Mouse (Mus musculus) limb, embryonic 13.5 days (tissue): ENCODE measurements around the gene Cst9. TPM values are rescaled to one million over a fixed set of nuclear protein-coding genes. Genes with fewer than 3 reads are reported as not detected.

ENCODE experiments used
- ATAC-seq: fragments of 200-750 bp; cut with Nextera tagmentation; 2 replicates; pipeline ENCODE4 v1.8.0; 2017; ENCODE audit warnings: low read depth, moderate number of reproducible peaks, moderate TSS enrichment; ENCODE audit not compliant: low FRiP score
- H3K27ac ChIP-seq: fragments of 300-500 bp; sonication (generic); 2 replicates; pipeline ENCODE4 v1.5.1; 2015; ENCODE audit warnings: inconsistent platforms, mild to moderate bottlenecking, moderate library complexity
- H3K27me3 ChIP-seq: fragments of 300-500 bp; sonication (generic); 2 replicates; pipeline ENCODE4 v1.6.1; 2015; ENCODE audit warnings: mild to moderate bottlenecking, inconsistent platforms
- H3K36me3 ChIP-seq: fragments of 300-500 bp; sonication (generic); 2 replicates; pipeline ENCODE4 v1.6.1; 2015; ENCODE audit warnings: inconsistent platforms, mild to moderate bottlenecking, moderate library complexity
- H3K4me1 ChIP-seq: fragments of 300-500 bp; sonication (generic); 2 replicates; pipeline ENCODE4 v1.6.1; 2015; ENCODE audit warnings: inconsistent platforms
- H3K4me2 ChIP-seq: fragments of 300-500 bp; sonication (generic); replicated peaks from 2 replicates; pipeline ENCODE4 v1.6.1; 2015; ENCODE audit warnings: inconsistent platforms, mild to moderate bottlenecking, moderate library complexity
- H3K4me3 ChIP-seq: fragments of 300-500 bp; sonication (generic); 2 replicates; pipeline ENCODE4 v1.5.1; 2015; ENCODE audit warnings: moderate library complexity, mild to moderate bottlenecking, inconsistent platforms
- H3K9ac ChIP-seq: fragments of 300-500 bp; sonication (generic); 2 replicates; pipeline ENCODE4 v1.6.1; 2015; ENCODE audit warnings: mild to moderate bottlenecking, inconsistent platforms
- H3K9me3 ChIP-seq: fragments of 300-500 bp; sonication (generic); 2 replicates; pipeline ENCODE4 v1.6.1; 2016; ENCODE audit warnings: inconsistent platforms
- whole genome bisulfite sequencing: fragments of 180-500 bp; shearing (Covaris S2); methylation state at CpG from one replicate; pipeline ENCODE4 v1.1.7; 2015; 5-methylcytosine and 5-hydroxymethylcytosine counted together
- polyA plus RNA-seq: library from polyadenylated mRNA; unstranded; fragments of >200 nt; fragmentation: Nextera tagmentation; extraction: Ambion mirVana; gene quantifications from 2 replicates; pipeline ENCODE4 v1.2.1, GENCODE M21; 2015

Gene Cst9
- not detected in 2 replicates for polyA plus RNA-seq

GRCm38 (mm10) chr2:148834912-148835311 lies at the start of gene Cst9:
Cst9 (plus strand) TSS chr2:148835147.
- no peaks in the 10 kb centered on the region for H3K9me3 ChIP-seq
- WGBS = 58% methylated on average over 4 of the region's 4 CpGs

DNA sequence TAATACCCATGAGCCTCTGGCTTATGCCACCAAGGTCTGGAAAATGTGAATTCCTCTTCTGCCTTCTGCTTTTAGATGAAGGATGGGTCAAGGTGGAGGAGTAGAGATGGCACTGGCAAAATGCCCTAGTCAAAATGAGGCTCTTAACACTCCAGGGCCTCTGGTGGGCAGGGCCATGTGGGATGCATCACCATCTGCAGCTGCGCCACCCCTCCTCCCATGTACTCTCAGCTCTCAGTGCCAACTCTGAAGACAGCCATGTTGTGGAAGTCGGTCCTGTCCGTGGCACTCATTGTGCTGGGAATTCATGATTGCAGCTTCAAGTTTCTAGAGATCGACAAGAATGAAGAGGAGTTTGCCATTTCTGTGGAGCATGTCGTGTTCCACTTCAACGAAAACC lies 45.8 kb upstream of the Cst9 start, which contains the start of gene Cst12:
Cst12 (plus strand) TSS at position 220 of the 400 bp plus-strand sequence.
- ATAC-seq = no peak
- Histone ChIP-seq H3K4me1 (no peaks in the 10 kb centered on the region), H3K9me3 (no peaks in the 10 kb centered on the region), H3K4me3 (no peak within 1 kb of the TSS), H3K27ac (no peak within 1 kb of the TSS), H3K27me3 (no peaks in the 10 kb centered on the region), H3K9ac (no peak within 1 kb of the TSS), H3K36me3 (no peaks in the 10 kb centered on the region), H3K4me2 (no peak within 1 kb of the TSS)
- WGBS = 94% methylated on average over 6 of the region's 6 CpGs

More at GRCm38 (mm10) chr2:148834912-148835311, at the start of gene Cst9:
- Histone ChIP-seq H3K36me3 (no peaks in the 10 kb centered on the region), H3K4me2 (no peak within 1 kb of the TSS), H3K4me3 (no peak within 1 kb of the TSS), H3K27me3 (no peaks in the 10 kb centered on the region), H3K27ac (no peak within 1 kb of the TSS), H3K9ac (no peak within 1 kb of the TSS), H3K4me1 (no peaks in the 10 kb centered on the region)
- no peak for ATAC-seq

- H3K9ac ChIP-seq = no peak within 1 kb of the TSS
- H3K4me2 ChIP-seq = no peak within 1 kb of the TSS
- no peak within 1 kb of the TSS for H3K27ac ChIP-seq
- H3K4me3 ChIP-seq = no peak within 1 kb of the TSS
- no peaks in the 10 kb centered on the region for H3K27me3 ChIP-seq
- H3K9me3 ChIP-seq = no peaks in the 10 kb centered on the region
- H3K36me3 ChIP-seq = no peaks in the 10 kb centered on the region
- 78% methylated on average over 1 of the region's 1 CpGs for WGBS
- no peak for ATAC-seq
- H3K4me1 ChIP-seq = no peaks in the 10 kb centered on the region
Measured at GRCm38 (mm10) chr2:148798485-148798884, 36.5 kb upstream of the Cst9 start, which contains the start of gene Cst8. Cst8 (plus strand) TSS chr2:148798785.

- Histone ChIP-seq H3K4me2 (no peak overlapping the region), H3K27ac (no peak overlapping the region), H3K9me3 (no peaks in the 10 kb centered on the region), H3K36me3 (no peaks in the 10 kb centered on the region), H3K4me1 (no peaks in the 10 kb centered on the region), H3K9ac (no peak overlapping the region), H3K4me3 (no peak overlapping the region), H3K27me3 (no peaks in the 10 kb centered on the region)
- WGBS = 58% methylated on average over 3 of the region's 3 CpGs
- ATAC-seq = no peak
Measured at GRCm38 (mm10) chr2:148801491-148801921, 33.4 kb upstream of the Cst9 start.

- H3K9me3 ChIP-seq = no peaks in the 10 kb centered on the region
- H3K4me3 ChIP-seq = no peak overlapping the region
- no peaks in the 10 kb centered on the region for H3K36me3 ChIP-seq
- 58% methylated on average over 6 of the region's 6 CpGs for WGBS
- H3K4me1 ChIP-seq = no peaks in the 10 kb centered on the region
- ATAC-seq = no peak
- H3K9ac ChIP-seq = no peak overlapping the region
- H3K4me2 ChIP-seq = no peak overlapping the region
- no peaks in the 10 kb centered on the region for H3K27me3 ChIP-seq
- H3K27ac ChIP-seq = no peak overlapping the region
Measured at GRCm38 (mm10) chr2:148806696-148807095, 28.3 kb upstream of the Cst9 start.

- no peaks in the 10 kb centered on the region for H3K4me1 ChIP-seq
- H3K9me3 ChIP-seq = no peaks in the 10 kb centered on the region
- ATAC-seq = no peak
- H3K36me3 ChIP-seq = no peaks in the 10 kb centered on the region
- H3K27ac ChIP-seq = no peak within 1 kb of the TSS
- no peak within 1 kb of the TSS for H3K9ac ChIP-seq
- no peaks in the 10 kb centered on the region for H3K27me3 ChIP-seq
- H3K4me2 ChIP-seq = no peak within 1 kb of the TSS
- H3K4me3 ChIP-seq = no peak within 1 kb of the TSS
Measured at GRCm38 (mm10) chr2:148819909-148820308, 15.0 kb upstream of the Cst9 start, which contains the start of gene Cst13. Cst13 (plus strand) TSS chr2:148820081.

GRCm38 (mm10) chr2:148825986-148826385 lies 9.0 kb upstream of the Cst9 start:
- Histone ChIP-seq H3K27ac (no peak overlapping the region), H3K27me3 (no peaks in the 10 kb centered on the region), H3K4me1 (no peaks in the 10 kb centered on the region), H3K36me3 (no peaks in the 10 kb centered on the region), H3K9me3 (no peaks in the 10 kb centered on the region), H3K9ac (no peak overlapping the region), H3K4me3 (no peak overlapping the region), H3K4me2 (no peak overlapping the region)
- WGBS = 47% methylated on average over 1 of the region's 1 CpGs
- no peak for ATAC-seq

DNA sequence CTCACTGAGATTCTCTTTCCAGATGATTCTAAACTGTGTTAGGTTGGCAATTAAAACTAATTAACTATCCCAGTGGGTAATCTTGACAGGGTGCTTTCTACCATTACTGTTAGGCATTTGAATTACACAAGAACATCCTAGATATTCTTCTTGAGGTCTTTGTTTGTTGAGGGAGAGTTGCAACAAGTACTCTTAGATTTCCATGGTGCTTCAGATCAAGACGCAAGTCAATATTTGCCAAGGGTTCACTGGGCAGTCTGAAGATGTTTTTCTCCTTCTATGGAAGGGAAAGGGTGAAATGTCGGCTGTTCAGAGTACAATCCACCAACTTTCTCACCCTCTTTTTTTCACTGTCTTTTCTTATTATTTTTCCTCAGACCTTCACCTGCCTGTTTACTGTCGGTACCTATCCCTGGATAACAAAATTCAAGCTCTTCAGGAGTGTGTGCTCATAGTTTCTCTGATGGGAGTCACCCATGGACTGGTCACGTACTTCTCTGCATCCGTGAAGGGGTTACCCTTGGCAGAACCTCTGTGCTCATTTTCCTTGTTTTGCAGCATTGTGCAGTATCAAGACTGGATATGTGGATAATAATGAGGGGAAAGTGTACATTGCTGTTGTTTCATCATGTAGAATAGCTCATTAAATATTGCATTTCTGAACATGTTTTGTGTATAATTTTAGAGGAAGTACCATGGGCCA lies 3.3 kb downstream of the Cst9 start:
- ATAC-seq = no peak
- no peak overlapping the region for H3K27ac ChIP-seq
- H3K27me3 ChIP-seq = no peaks in the 10 kb centered on the region
- no peak overlapping the region for H3K4me3 ChIP-seq
- no peak overlapping the region for H3K9ac ChIP-seq
- H3K4me2 ChIP-seq = no peak overlapping the region
- WGBS = 86% methylated on average over 5 of the region's 5 CpGs
- no peaks in the 10 kb centered on the region for H3K9me3 ChIP-seq
- no peaks in the 10 kb centered on the region for H3K4me1 ChIP-seq
- H3K36me3 ChIP-seq = no peaks in the 10 kb centered on the region

GRCm38 (mm10) chr2:148839224-148839623 lies 4.3 kb downstream of the Cst9 start:
- Histone ChIP-seq H3K4me3 (no peak overlapping the region), H3K9ac (no peak overlapping the region), H3K4me2 (no peak overlapping the region), H3K36me3 (no peaks in the 10 kb centered on the region), H3K9me3 (no peaks in the 10 kb centered on the region), H3K27me3 (no peaks in the 10 kb centered on the region), H3K27ac (no peak overlapping the region), H3K4me1 (no peaks in the 10 kb centered on the region)
- no peak for ATAC-seq
- 90% methylated on average over 2 of the region's 2 CpGs for WGBS

GRCm38 (mm10) chr2:148851116-148851906 lies 16.4 kb downstream of the Cst9 start:
- whole genome bisulfite sequencing = 46% methylated on average over 8 of the region's 8 CpGs

DNA sequence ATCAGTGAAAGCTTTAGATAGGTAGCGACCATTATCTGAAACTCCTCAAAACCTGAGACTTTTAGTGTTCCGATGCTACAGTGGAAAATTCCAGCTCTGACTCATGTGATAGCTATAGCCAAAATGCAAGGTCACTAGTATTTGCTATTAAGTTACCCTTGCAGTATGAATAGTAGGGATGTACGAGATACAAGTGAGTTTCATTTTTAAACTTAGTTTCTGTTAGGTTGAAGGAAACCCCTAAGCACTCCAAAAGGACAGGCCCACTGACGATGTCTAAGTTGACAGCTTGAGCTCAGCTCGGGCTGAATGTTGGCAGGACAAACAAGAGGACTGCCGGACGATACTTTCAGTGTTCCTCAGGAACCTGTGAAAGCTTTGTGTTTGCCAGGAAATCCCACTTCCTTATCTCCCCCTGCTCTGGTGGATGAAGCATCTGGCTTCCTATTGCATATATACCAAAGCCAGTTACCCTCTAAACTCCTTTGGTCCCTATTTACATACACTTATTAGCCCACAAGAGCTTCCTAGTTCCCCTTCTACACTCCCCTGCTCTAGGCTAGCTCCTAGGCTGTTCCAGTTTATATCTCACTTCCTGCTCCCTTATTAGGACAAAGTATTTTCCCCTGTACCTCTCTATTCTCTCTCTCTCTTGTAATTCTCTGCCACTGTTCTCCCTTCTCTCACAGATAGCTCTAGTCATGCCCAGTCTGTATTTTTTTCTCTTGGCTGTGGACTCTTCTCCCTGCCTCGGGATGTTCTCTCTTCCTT lies 21.9 kb downstream of the Cst9 start:
- Histone ChIP-seq H3K4me1 (no peaks in the 10 kb centered on the region), H3K4me2 (no peak overlapping the region), H3K9ac (no peak overlapping the region), H3K9me3 (no peaks in the 10 kb centered on the region), H3K4me3 (no peak overlapping the region), H3K36me3 (no peaks in the 10 kb centered on the region), H3K27ac (no peak overlapping the region), H3K27me3 (no peaks in the 10 kb centered on the region)
- ATAC-seq = no peak
- 75% methylated on average over 8 of the region's 8 CpGs for WGBS

More at GRCm38 (mm10) chr2:148851116-148851906, 16.4 kb downstream of the Cst9 start:
- Histone ChIP-seq H3K9ac (no peak overlapping the region), H3K4me2 (no peak overlapping the region), H3K27ac (no peak overlapping the region), H3K4me1 (no peaks in the 10 kb centered on the region), H3K36me3 (no peaks in the 10 kb centered on the region), H3K27me3 (no peaks in the 10 kb centered on the region), H3K4me3 (no peak overlapping the region), H3K9me3 (no peaks in the 10 kb centered on the region)
- ATAC-seq = peak; percentile 24; the same call in 1 of the 2 replicates

DNA sequence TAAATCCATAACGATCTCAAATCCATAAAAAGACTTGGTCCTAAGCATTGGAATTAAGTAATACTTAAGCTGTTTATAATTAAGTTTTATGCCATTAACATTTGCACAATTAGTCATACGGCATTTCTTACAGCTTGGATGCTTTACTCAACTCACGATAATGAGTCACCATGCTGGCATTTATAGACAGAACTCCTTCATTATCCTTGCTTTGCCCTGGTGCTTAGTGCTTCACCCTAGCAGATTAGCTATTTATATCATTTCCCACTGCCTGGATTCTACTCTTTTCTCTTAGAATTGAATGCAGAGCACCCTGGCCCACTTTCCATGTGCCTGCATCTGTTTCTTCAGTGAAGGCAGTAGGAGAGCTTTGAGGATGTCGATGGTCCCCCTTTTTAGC lies 22.6 kb downstream of the Cst9 start:
- Histone ChIP-seq H3K9ac (no peak overlapping the region), H3K4me1 (no peaks in the 10 kb centered on the region)
- no peak for ATAC-seq

More for the DNA sequence above, 22.6 kb downstream of the Cst9 start:
- H3K36me3 ChIP-seq = no peaks in the 10 kb centered on the region
- no peaks in the 10 kb centered on the region for H3K9me3 ChIP-seq
- no peak overlapping the region for H3K4me2 ChIP-seq
- H3K27me3 ChIP-seq = no peaks in the 10 kb centered on the region
- no peak overlapping the region for H3K27ac ChIP-seq
- WGBS = 72% methylated on average over 4 of the region's 4 CpGs
- H3K4me3 ChIP-seq = no peak overlapping the region
